Mouse (Mus musculus): ENCODE measurements around the gene Klhl29.

GRCm38 (mm10) chr12:5269061-5269460, 106.4 kb downstream of the Klhl29 start:
- TF ChIP-seq CTCF (IDR thresholded peaks at IDR 0.05; ENCODE audit: control insufficient read depth, insufficient read depth, insufficient replicate concordance, low read depth, low read length) (no peak), POLR2A (IDR thresholded peaks at IDR 0.05; ENCODE audit: control insufficient read depth, low read depth, low read length) (no peak)

All from testis, adult 2 months (tissue).